Mouse (Mus musculus): ENCODE results near the gene Olfr213. TPM values are rescaled to one million over a fixed set of nuclear protein-coding genes. Genes with fewer than 3 reads are reported as not detected.

Olfr213 gene
- polyA plus RNA-seq, 1 experiment from 2014 or later, result not detected

DNA sequence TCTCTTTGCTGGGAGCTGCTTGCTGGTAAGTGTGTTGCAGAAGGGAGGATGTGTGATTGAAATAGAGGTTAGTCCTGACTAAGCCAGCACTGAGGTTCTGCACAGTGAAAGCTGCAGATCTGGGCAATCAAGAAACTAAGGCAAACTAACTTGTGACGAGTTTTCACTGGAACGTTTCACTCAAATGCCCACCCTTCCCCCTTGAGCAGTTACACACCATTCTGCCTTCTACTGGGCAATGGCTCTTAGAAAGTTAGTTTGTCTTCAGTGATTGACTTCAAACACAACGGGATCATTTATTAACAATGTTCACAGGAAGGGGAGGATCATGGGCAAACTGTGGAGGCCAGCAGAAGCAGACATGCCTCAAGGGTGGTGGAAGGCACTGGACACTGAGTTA lies 16.7 kb downstream of the Olfr213 start:
- WGBS, result 85% methylated on average over 3 of the region's 3 CpGs

DNA sequence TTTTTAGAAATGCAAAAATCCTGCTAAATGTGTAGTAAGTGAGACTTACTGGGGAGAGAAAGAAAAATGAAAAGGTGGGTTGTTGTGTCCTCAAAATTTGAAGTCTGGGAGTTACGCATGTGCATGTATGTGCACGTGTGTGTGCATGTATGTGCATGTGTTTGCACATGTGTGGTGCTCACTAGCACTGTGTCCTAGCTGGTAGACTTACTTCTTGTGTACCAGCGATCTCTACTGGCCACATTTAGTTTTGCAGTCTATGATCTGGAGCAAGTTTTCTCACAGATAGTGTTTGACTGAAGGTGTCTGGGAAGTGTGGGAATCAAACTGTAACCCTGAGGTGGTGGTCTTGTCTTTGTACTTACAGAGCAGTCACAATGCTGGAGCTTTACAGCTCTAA lies 31.6 kb downstream of the Olfr213 start:
- ATAC-seq (ENCODE audit: low read depth), result no peak
- no peaks in the 10 kb centered on the region for H3K27me3 ChIP-seq (ENCODE audit: control insufficient read depth, insufficient read depth, low read length)
- no peaks in the 10 kb centered on the region for H3K4me1 ChIP-seq (ENCODE audit: control insufficient read depth, insufficient read depth, low read length)
- no peak overlapping the region for H3K4me2 ChIP-seq (ENCODE audit: low read depth, low read length)
- WGBS, result 32% methylated on average over 3 of the region's 3 CpGs
- H3K27ac ChIP-seq (ENCODE audit: low read depth, low read length), result no peak overlapping the region
- no peaks in the 10 kb centered on the region for H3K9me3 ChIP-seq (ENCODE audit: control insufficient read depth, low read length)
- no peaks in the 10 kb centered on the region for H3K36me3 ChIP-seq (ENCODE audit: control insufficient read depth, insufficient read depth, low read length)
- no peak overlapping the region for H3K4me3 ChIP-seq (ENCODE audit: low read depth, low read length)
- H3K9ac ChIP-seq (replicated peaks; ENCODE audit: low read depth, low read length), result no peak overlapping the region

More for the DNA sequence above, 16.7 kb downstream of the Olfr213 start:
- H3K9ac ChIP-seq (replicated peaks; ENCODE audit: low read depth, low read length), result no peak overlapping the region
- no peak overlapping the region for H3K4me2 ChIP-seq (ENCODE audit: low read depth, low read length)
- no peaks in the 10 kb centered on the region for H3K27me3 ChIP-seq (ENCODE audit: control insufficient read depth, insufficient read depth, low read length)
- no peak overlapping the region for H3K27ac ChIP-seq (ENCODE audit: low read depth, low read length)
- H3K9me3 ChIP-seq (ENCODE audit: control insufficient read depth, low read length), result no peaks in the 10 kb centered on the region
- no peak overlapping the region for H3K4me3 ChIP-seq (ENCODE audit: low read depth, low read length)
- ATAC-seq (ENCODE audit: low read depth), result no peak
- no peaks in the 10 kb centered on the region for H3K36me3 ChIP-seq (ENCODE audit: control insufficient read depth, insufficient read depth, low read length)
- no peaks in the 10 kb centered on the region for H3K4me1 ChIP-seq (ENCODE audit: control insufficient read depth, insufficient read depth, low read length)

DNA sequence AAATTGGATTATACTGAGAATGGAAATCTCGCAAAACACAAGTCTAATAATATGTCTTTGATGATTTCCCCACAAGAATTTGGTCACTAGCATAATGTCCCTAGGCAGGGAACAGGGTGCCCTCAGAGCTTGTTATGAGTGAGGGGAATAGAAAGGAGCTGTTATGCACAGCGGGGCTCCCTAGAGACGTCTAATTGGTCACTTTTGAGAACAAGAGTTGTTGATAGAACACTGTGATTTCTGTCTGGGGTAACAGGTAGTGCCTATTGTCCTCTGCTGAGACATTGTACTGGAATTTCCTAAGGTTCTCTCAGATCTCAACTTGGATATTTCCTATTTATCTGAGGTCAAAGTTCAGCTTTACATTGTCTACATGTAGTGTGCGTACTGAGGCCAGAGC lies 45.8 kb downstream of the Olfr213 start, which contains the start of gene Olfr215:
Gene Olfr215, minus strand, starts transcription at position 101 of the 400 bp plus-strand sequence.
- 71% methylated on average over 4 of the region's 4 CpGs for WGBS

More for the DNA sequence above, 45.8 kb downstream of the Olfr213 start, which contains the start of gene Olfr215:
- H3K27ac ChIP-seq (ENCODE audit: low read depth, low read length), result no peak within 1 kb of the TSS
- H3K4me2 ChIP-seq (ENCODE audit: low read depth, low read length), result no peak within 1 kb of the TSS
- no peak within 1 kb of the TSS for H3K4me3 ChIP-seq (ENCODE audit: low read depth, low read length)
- no peaks in the 10 kb centered on the region for H3K4me1 ChIP-seq (ENCODE audit: control insufficient read depth, insufficient read depth, low read length)
- H3K27me3 ChIP-seq (ENCODE audit: control insufficient read depth, insufficient read depth, low read length), result no peaks in the 10 kb centered on the region
- no peaks in the 10 kb centered on the region for H3K9me3 ChIP-seq (ENCODE audit: control insufficient read depth, low read length)
- no peaks in the 10 kb centered on the region for H3K36me3 ChIP-seq (ENCODE audit: control insufficient read depth, insufficient read depth, low read length)
- no peak within 1 kb of the TSS for H3K9ac ChIP-seq (replicated peaks; ENCODE audit: low read depth, low read length)
- no peak for ATAC-seq (ENCODE audit: low read depth)

Other genes starting within 250 kb of the Olfr213 start
- gene March8, start 200.4 kb upstream of the Olfr213 start, polyA plus RNA-seq (2014; fragmentation: Nextera tagmentation; extraction: Ambion mirVana), result 64.0 and 72.8 TPM in 2 replicates
- gene Alox5, start 77.3 kb upstream of the Olfr213 start, polyA plus RNA-seq (2014; fragmentation: Nextera tagmentation; extraction: Ambion mirVana), result 0.72 and 0.88 TPM in 2 replicates
- not detected in 2 replicates for gene Olfr211, start 49.4 kb upstream of the Olfr213 start, polyA plus RNA-seq (2014; fragmentation: Nextera tagmentation; extraction: Ambion mirVana)
- 0.17 TPM in 1 of 2 replicates, not detected in the other for gene Olfr212, start 31.9 kb upstream of the Olfr213 start, polyA plus RNA-seq (2014; fragmentation: Nextera tagmentation; extraction: Ambion mirVana)
- gene Gm5580, start 12.7 kb downstream of the Olfr213 start, polyA plus RNA-seq (2014; fragmentation: Nextera tagmentation; extraction: Ambion mirVana), result 0.43 TPM in 1 of 2 replicates, not detected in the other
- gene Olfr214, start 15.8 kb downstream of the Olfr213 start, polyA plus RNA-seq (2014; fragmentation: Nextera tagmentation; extraction: Ambion mirVana), result not detected in 2 replicates
- gene Olfr215, start 45.7 kb downstream of the Olfr213 start, polyA plus RNA-seq (2014; fragmentation: Nextera tagmentation; extraction: Ambion mirVana), result not detected in 2 replicates
- 133 and 154 TPM in 2 replicates for gene Zfp422, start 90.5 kb downstream of the Olfr213 start, polyA plus RNA-seq (2014; fragmentation: Nextera tagmentation; extraction: Ambion mirVana)
- 6.9 and 8.5 TPM in 2 replicates for gene Depp1, start 112.2 kb downstream of the Olfr213 start, polyA plus RNA-seq (2014; fragmentation: Nextera tagmentation; extraction: Ambion mirVana)
- 25.3 and 32.3 TPM in 2 replicates for gene Rassf4, start 135.5 kb downstream of the Olfr213 start, polyA plus RNA-seq (2014; fragmentation: Nextera tagmentation; extraction: Ambion mirVana)
- gene Tmem72, start 178.5 kb downstream of the Olfr213 start, polyA plus RNA-seq (2014; fragmentation: Nextera tagmentation; extraction: Ambion mirVana), result 0.09 and 0.79 TPM in 2 replicates

Data from neural tube, embryonic 14.5 days (tissue).